Mouse (Mus musculus) olfactory bulb, adult 2 months (tissue): ENCODE measurements at regions not wholly inside any gene's neighbourhood (a gene's known extent, or its start where the extent isn't known, plus 50 kb on each side); places are given as distances from the start of the nearest gene placed in this dataset.

Experiments used
- H3K27ac ChIP-seq: fragments of 200-500 bp; 2 replicates; pipeline ENCODE4 v1.5.1; 2012; ENCODE audit warnings: low read depth, low read length; ENCODE audit not compliant: insufficient read depth
- H3K4me1 ChIP-seq: fragments of 200-500 bp; 2 replicates; pipeline ENCODE4 v1.6.1; 2012; ENCODE audit warnings: low read length; ENCODE audit not compliant: control insufficient read depth, insufficient read depth
- H3K4me3 ChIP-seq: fragments of 200-500 bp; 2 replicates; pipeline ENCODE4 v1.5.1; 2012; ENCODE audit warnings: mild to moderate bottlenecking, low read depth, low read length, moderate library complexity; ENCODE audit not compliant: insufficient read depth
- CTCF ChIP-seq: fragments of 200-500 bp; IDR thresholded peaks from 2 replicates; pipeline ENCODE4 v1.5.1; 2012; ENCODE audit warnings: low read depth, mild to moderate bottlenecking, low read length, moderate library complexity; ENCODE audit not compliant: insufficient read depth
- POLR2A ChIP-seq: fragments of 200-500 bp; IDR thresholded peaks from 2 replicates; pipeline ENCODE4 v1.6.1; 2012; ENCODE audit warnings: mild to moderate bottlenecking, low read depth, low read length, moderate library complexity; ENCODE audit not compliant: insufficient read depth
- WGBS: fragments of 180-500 bp; shearing (Covaris S2); methylation state at CpG from one replicate; pipeline ENCODE4 v1.1.7; 2018; 5-methylcytosine and 5-hydroxymethylcytosine counted together

DNA sequence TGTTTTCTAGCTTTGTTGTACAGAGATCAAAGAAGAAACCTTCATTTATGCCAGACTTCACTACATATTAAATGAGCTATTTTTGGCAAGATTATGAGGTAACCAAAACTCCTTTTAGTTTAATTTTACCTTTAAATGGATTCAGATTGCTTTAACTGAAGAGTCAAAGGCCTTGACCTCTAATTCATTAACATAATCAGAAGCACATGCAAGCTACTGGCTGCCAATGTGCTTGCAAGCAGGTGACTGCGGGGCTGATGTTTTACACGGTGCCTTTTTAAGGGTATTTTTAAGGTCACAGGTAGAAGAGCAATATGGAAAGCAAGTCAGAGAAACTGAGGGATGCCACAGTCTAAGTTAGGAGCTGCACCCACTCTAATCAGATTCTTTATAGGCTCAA, 1066.0 kb upstream of the Zeb2 start:
- Histone ChIP-seq H3K4me1 (no peaks in the 10 kb centered on the region), H3K4me3 (no peak overlapping the region), H3K27ac (no peak overlapping the region)
- no peak for TF ChIP-seq POLR2A
- TF ChIP-seq CTCF: no peak
- WGBS: 78% methylated on average over 2 of the region's 2 CpGs

DNA sequence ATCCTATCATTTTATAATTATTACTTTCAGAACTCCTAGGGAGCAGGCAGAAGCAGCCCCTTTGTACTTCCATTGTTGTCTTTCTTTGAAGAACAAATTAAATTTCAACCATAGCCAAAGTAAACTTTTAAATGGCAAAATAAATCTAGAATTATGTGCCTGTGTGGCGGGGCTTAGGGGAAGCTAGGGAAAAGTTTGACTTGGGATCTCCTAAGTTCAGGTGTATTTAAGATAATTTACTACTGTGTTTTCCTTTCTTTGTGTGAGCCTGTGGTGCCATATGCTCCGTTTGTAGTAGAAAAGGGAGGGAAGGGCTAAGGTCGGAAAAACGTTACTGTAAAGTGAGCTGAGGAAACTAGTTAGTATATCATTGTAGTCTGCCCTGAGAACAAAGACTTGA, 1062.5 kb upstream of the Zeb2 start:
- TF ChIP-seq CTCF: no peak
- TF ChIP-seq POLR2A: no peak
- WGBS: 50% methylated on average over 4 of the region's 4 CpGs
- H3K4me1 ChIP-seq: no peaks in the 10 kb centered on the region
- H3K4me3 ChIP-seq: no peak overlapping the region
- H3K27ac ChIP-seq: no peak overlapping the region

DNA sequence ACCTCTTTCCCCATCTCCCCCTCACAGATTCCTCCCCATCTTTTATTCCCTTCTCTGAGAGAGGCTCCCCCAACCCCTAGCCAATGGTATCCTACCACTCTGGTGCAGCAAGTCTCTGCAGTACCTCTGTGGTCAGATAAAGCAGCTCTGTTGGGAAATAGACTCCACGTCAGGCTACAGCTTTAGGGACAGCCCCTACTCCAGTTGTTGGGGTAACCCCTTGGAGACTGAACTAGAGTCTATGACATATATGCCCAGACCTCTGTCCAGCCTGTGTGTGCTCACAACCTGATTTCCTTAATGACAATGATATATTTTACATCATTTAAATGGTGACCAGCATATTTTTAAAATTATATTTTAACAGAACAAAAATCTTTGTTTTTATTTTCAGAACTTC, 1051.3 kb upstream of the Zeb2 start:
- Histone ChIP-seq H3K27ac (no peak overlapping the region), H3K4me3 (no peak overlapping the region), H3K4me1 (no peaks in the 10 kb centered on the region)
- TF ChIP-seq POLR2A (no peak), CTCF (no peak)
- WGBS: 73% methylated on average over 1 of the region's 1 CpGs

DNA sequence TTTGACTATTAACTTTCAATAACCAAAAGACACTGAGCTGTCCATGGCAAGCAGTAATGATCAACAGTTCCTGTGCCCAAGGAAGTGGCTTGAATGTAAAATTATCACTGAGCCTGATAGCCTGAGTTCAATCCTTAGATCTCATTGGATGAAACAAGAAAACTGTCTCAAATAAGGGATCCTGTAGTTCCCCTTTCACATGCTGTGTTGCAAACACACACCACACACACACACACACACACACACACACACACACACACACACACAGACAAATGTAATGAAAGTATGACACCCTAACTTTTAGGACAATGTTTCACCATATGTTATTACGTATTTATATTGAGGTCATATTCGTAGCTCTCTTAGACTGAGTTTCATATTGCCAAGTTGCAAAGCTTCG, 1032.7 kb upstream of the Zeb2 start:
- 96% methylated on average over 3 of the region's 3 CpGs for WGBS
- Histone ChIP-seq H3K27ac (no peak overlapping the region), H3K4me1 (no peaks in the 10 kb centered on the region), H3K4me3 (no peak overlapping the region)
- TF ChIP-seq POLR2A (no peak), CTCF (no peak)

DNA sequence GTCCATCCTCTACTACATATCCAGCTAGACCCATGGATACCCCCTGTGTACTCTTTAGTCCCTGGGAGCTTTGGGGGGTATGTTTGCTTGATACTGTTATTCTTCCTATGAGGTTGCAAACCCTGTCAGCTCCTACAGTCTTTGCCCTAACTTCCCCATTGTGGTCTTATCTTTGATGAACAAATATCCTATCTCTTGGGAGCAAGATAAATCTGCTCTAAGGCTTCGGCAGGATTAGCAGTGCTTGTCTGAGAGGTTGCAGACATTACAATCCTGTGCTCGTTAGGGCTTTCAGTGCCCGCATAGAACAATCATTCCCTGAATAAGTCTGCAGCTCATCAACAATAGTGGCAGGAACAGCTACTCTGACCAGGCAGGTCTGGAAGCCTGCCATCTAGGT, 1002.7 kb upstream of the Zeb2 start:
- Histone ChIP-seq H3K4me1 (no peaks in the 10 kb centered on the region), H3K27ac (no peak overlapping the region), H3K4me3 (no peak overlapping the region)
- no peak for TF ChIP-seq POLR2A
- no peak for TF ChIP-seq CTCF
- WGBS: 63% methylated on average over 3 of the region's 3 CpGs

DNA sequence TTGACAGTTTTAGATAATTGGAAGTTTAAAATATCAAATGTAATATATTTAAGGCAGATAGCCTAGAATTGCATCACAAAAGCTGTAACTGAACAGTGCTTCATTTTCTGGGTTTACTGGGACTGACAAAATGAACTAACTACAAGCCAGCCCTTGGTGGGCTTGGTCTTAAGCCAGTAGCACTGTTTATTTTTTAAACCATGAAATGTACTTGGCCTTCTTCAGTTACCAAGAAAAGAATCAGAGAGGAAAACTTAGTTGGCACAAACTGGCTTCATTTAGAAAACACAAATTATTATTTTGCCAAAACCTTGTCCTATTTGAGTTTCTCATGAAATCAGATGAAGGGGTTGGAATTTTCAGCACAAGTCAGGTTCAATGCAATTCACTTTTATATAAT, 989.8 kb upstream of the Zeb2 start:
- H3K4me3 ChIP-seq: no peak overlapping the region
- TF ChIP-seq POLR2A (no peak), CTCF (no peak)
- H3K4me1 ChIP-seq: no peaks in the 10 kb centered on the region
- no peak overlapping the region for H3K27ac ChIP-seq

DNA sequence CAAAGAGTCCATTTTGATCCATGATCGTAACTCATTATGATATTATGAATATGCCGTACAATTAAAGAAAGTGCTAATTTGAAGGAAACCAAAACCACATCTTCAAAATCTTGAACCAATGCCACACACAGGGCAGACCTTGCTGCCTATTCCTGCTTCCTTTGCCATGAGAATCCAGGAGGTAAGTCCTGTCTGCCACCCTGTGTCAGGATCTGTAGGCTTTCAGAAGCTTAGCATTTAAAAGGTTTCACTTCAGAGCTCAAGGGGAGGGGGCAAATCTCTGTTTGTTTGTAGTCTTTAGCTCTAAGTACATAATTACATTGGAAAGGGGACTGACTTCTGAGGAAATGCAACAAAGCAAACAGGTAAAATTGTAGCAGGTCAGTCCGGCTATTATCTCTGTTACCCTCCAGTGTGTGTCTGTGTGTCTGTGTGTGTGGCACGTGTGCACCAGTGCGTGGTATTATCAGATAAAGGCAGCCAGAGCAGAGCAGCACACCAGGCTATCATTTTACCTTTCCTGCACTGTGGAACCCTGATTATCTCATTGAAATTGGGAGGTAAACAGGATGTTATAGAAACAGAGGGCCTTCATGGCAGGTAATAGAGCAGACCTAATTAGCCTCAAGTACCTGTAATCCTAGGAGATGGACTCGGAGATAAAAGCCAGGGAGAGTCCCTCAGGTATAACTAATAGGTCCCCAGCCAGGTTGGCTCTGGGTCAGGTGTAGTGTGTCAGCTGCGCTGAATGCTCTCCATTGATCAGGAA, 948.0 kb upstream of the Zeb2 start:
- TF ChIP-seq POLR2A: no peak
- TF ChIP-seq CTCF: no peak
- Histone ChIP-seq H3K4me3 (no peak overlapping the region), H3K4me1 (no peaks in the 10 kb centered on the region), H3K27ac (no peak overlapping the region)
- WGBS: 79% methylated on average over 7 of the region's 7 CpGs

DNA sequence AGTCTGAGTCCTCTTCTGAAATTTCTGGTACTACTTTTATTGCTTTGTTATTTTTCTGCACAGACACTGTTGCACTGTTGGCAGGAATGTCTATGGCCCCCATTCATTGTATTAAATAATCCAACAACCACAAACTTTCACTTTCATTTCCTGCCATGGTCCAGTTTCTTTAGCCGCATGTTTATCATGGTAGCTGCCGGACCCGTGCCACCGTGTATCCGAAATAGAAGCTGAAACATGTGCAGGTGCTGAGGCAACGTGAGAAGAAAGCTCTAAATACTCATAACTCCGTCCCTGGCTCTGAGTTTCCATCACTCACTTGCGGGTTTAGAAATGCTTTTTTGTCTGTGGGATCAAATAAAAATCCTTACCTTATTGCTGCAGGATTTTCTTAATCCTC, 938.5 kb upstream of the Zeb2 start:
- Histone ChIP-seq H3K27ac (no peak overlapping the region), H3K4me3 (no peak overlapping the region), H3K4me1 (no peaks in the 10 kb centered on the region)
- WGBS: 82% methylated on average over 8 of the region's 8 CpGs
- TF ChIP-seq CTCF (no peak), POLR2A (no peak)

DNA sequence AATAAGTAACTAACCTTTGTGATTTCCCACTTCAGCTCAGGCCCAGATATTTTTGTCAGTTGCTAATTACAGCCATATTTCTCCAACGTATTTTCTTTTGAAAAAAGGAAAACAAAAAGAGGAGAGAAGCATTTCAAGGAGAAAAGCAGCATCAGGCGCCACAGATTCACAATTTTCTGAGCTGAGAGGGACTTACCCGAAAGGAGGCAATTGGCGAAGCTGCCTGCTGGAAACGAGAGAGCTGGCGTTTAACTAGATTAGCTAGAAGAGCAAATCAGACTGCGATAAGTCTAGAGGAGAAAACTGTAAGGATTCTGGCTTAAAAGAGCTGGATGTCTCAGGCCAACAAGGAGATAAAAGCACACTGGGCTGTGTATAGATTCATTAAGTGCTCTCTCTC, 937.7 kb upstream of the Zeb2 start:
- 33% methylated on average over 7 of the region's 7 CpGs for WGBS
- Histone ChIP-seq H3K27ac (no peak overlapping the region), H3K4me1 (no peaks in the 10 kb centered on the region), H3K4me3 (no peak overlapping the region)
- TF ChIP-seq CTCF (no peak), POLR2A (no peak)

DNA sequence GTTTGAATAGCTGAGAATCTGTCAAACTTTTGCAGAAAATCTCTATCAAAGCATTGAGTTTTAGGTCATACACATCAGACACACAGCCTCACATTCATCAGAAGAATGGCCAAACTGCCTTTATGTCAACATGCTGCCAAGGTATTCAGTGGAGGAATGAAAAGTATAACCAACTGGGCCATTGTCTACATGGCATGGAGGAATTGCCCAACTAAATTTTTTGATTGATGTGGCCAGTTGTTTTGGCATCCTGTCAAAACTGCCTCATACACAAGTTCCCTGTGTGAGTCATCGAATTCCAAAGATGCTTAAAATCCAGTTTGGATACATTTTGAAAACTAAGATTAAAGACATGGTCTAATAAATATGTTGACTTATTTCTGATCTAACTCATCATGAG, 904.7 kb upstream of the Zeb2 start:
- WGBS: 89% methylated on average over 1 of the region's 1 CpGs
- H3K4me3 ChIP-seq: no peak overlapping the region
- no peak overlapping the region for H3K27ac ChIP-seq
- H3K4me1 ChIP-seq: no peaks in the 10 kb centered on the region
- no peak for TF ChIP-seq CTCF
- no peak for TF ChIP-seq POLR2A
